Mouse (Mus musculus): Measurements from ENCODE around the gene Fbxl14.

- TF ChIP-seq CTCF (IDR thresholded peaks at IDR 0.05; ENCODE audit: borderline replicate concordance, insufficient read depth, low read length), result no peak
- TF ChIP-seq POLR2A (IDR thresholded peaks at IDR 0.05; ENCODE audit: low read depth, low read length), result no peak
Measured at GRCm38 (mm10) chr6:119512701-119513100, 33.2 kb downstream of the Fbxl14 start.
